Mouse (Mus musculus) adrenal gland, adult 8-10 months (tissue): ENCODE measurements around the gene Aff3. TPM values are rescaled to one million over a fixed set of nuclear protein-coding genes. Genes with fewer than 3 reads are reported as not detected.

Source experiments
- DNase-seq: peaks from one replicate; pipeline ENCODE4 v3.0.0; 2022
- total RNA-seq, 4 experiments: library from RNA; stranded (reverse); gene quantifications; 2 replicates each; pipeline ENCODE4 v1.2.4; 2022

Gene Aff3
- total RNA-seq, 4 experiments from 2014 or later = 3.0 to 5.3 (median 4.0) TPM

- DNase-seq = no peak
These were observed 69.4 kb downstream of the Aff3 start for GRCm38 (mm10) chr1:38595311-38595710.

GRCm38 (mm10) chr1:38594766-38595165 is 70.0 kb downstream of the Aff3 start:
- no peak for DNase-seq

GRCm38 (mm10) chr1:38591194-38591593 is 73.6 kb downstream of the Aff3 start:
- no peak for DNase-seq

GRCm38 (mm10) chr1:38588741-38589140 is 76.0 kb downstream of the Aff3 start:
- no peak for DNase-seq

- no peak for DNase-seq
These were observed 82.4 kb downstream of the Aff3 start for GRCm38 (mm10) chr1:38582328-38582727.

- no peak for DNase-seq
These were observed 84.2 kb downstream of the Aff3 start for GRCm38 (mm10) chr1:38580572-38580971.

- no peak for DNase-seq
These were observed 86.4 kb downstream of the Aff3 start for GRCm38 (mm10) chr1:38578339-38578738.

- no peak for DNase-seq
These were observed 97.0 kb downstream of the Aff3 start for GRCm38 (mm10) chr1:38567791-38568190.

- DNase-seq = no peak
These were observed 98.6 kb downstream of the Aff3 start for GRCm38 (mm10) chr1:38566101-38566678.

GRCm38 (mm10) chr1:38565295-38565777 is 99.4 kb downstream of the Aff3 start:
- DNase-seq = no peak

- DNase-seq = no peak
These were observed 102.2 kb downstream of the Aff3 start for GRCm38 (mm10) chr1:38562397-38563199.

GRCm38 (mm10) chr1:38561331-38561730 is 103.4 kb downstream of the Aff3 start:
- DNase-seq = no peak

- DNase-seq = no peak
These were observed 104.1 kb downstream of the Aff3 start for GRCm38 (mm10) chr1:38560666-38561065.

GRCm38 (mm10) chr1:38557615-38558014 is 107.1 kb downstream of the Aff3 start:
- DNase-seq = no peak

- no peak for DNase-seq
These were observed 110.2 kb downstream of the Aff3 start for GRCm38 (mm10) chr1:38554546-38554945.

- DNase-seq = no peak
These were observed 111.7 kb downstream of the Aff3 start for GRCm38 (mm10) chr1:38553090-38553489.

GRCm38 (mm10) chr1:38550579-38550978 is 114.2 kb downstream of the Aff3 start:
- DNase-seq = no peak

- DNase-seq = no peak
These were observed 115.8 kb downstream of the Aff3 start for GRCm38 (mm10) chr1:38548671-38549661.

GRCm38 (mm10) chr1:38547685-38548084 is 117.1 kb downstream of the Aff3 start:
- no peak for DNase-seq

GRCm38 (mm10) chr1:38546696-38547095 is 118.1 kb downstream of the Aff3 start:
- no peak for DNase-seq

- peak; percentile 3 for DNase-seq
These were observed 119.3 kb downstream of the Aff3 start for GRCm38 (mm10) chr1:38545282-38545945.

- DNase-seq = no peak
These were observed 120.3 kb downstream of the Aff3 start for GRCm38 (mm10) chr1:38544501-38544900.
